Mouse (Mus musculus): ENCODE results near the gene Pnmt. TPM values are rescaled to one million over a fixed set of nuclear protein-coding genes. Genes with fewer than 3 reads are reported as not detected.
"Not testable (repeated sequence)": the region's sequence is repeated elsewhere in the genome, so short reads cannot be mapped to it uniquely, and the experiment has no call there.

Pnmt gene
- total RNA-seq, 2 experiments from 2014 or later = not detected

- DNase-seq (ENCODE audit: low spot score in 2 of 2); H3K4me3 ChIP-seq; H3K27ac ChIP-seq: not testable (repeated sequence)
- peak; percentile 53 for TF ChIP-seq CTCF (conservative IDR thresholded peaks at IDR 0.05)
Measured at GRCm38 (mm10) chr11:98382405-98382804, 3.8 kb upstream of the Pnmt start.

DNA sequence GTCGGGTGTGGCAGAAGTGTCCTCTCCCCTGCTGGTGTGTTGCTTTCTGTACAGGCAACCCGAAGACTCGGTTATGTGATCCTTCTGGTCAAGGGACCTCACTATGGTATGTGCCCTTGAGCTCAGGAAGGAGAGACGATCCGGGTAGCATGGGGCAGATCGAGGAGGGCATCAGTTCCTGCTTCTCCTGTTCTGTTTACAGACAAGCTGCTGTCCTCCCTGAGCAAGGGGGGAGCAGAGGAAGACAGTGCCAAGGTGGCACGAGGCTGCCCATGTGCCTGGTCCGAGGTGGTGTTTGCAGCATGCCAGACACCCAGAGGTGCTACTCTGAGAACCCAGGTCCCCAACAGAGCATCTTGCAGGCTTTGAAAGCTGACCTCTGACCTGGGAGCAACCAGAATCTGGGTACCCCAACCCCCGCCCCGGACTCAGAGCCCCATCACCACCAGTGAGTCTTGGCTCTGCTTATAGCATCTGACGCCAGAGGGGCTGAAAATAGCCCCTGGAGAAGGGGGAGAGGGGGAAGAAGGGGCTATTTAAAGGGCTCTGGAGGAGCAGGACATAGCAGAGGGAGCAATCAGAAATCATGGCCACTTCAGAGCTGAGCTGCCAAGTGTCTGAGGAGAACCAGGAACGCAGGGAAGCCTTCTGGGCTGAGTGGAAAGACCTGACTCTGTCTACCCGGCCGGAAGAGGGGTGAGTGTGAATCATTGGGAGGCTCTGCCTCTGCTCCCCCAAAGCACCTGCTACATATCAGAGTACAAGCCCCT is 2.8 kb upstream of the Pnmt start, which contains the start of gene Tcap:
Gene Tcap (plus strand): TSS at position 551 of the 770 bp plus-strand sequence.
- H3K4me3 ChIP-seq = no peak within 1 kb of the TSS
- TF ChIP-seq CTCF (conservative IDR thresholded peaks at IDR 0.05) = no peak
- DNase-seq (ENCODE audit: low spot score in 2 of 2) = no peak
- no peak within 1 kb of the TSS for H3K27ac ChIP-seq

- no peak for DNase-seq (ENCODE audit: low spot score in 2 of 2)
- Histone ChIP-seq H3K27ac (no peak overlapping the region), H3K4me3 (no peak overlapping the region)
- TF ChIP-seq CTCF (conservative IDR thresholded peaks at IDR 0.05) = no peak
Measured at GRCm38 (mm10) chr11:98384216-98384615, 2.0 kb upstream of the Pnmt start.

- no peak overlapping the region for H3K4me3 ChIP-seq
- no peak for DNase-seq (ENCODE audit: low spot score in 2 of 2)
- TF ChIP-seq CTCF (conservative IDR thresholded peaks at IDR 0.05) = no peak
- no peak overlapping the region for H3K27ac ChIP-seq
Measured at GRCm38 (mm10) chr11:98384721-98385637, 1.3 kb upstream of the Pnmt start.

- Histone ChIP-seq H3K27ac (no peak overlapping the region), H3K4me3 (no peak overlapping the region)
- no peak for TF ChIP-seq CTCF (conservative IDR thresholded peaks at IDR 0.05)
- no peak for DNase-seq (ENCODE audit: low spot score in 2 of 2)
Measured at GRCm38 (mm10) chr11:98386596-98386995, 346 bp downstream of the Pnmt start.

DNA sequence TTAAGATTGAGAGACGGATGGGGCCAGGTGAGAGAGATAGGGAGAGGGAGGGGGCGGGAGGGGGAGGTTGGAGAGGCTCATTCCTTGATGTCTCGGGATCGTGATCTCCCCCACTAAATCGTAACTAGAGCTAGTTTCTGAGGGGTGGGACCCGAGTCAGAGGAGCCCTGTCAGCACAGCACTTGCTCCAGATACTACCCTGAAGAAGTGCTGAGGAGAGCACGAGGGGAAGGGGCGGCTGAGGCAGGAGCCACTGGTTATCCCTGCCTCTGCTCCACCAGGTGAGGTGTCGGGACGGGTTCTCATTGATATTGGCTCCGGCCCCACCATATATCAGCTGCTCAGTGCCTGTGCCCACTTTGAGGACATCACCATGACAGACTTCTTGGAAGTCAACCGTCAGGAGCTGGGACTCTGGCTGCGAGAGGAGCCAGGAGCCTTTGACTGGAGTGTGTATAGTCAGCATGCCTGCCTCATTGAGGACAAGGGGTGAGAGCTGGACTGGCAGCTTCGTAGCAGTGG is 867 bp downstream of the Pnmt start:
- Histone ChIP-seq H3K27ac (no peak overlapping the region), H3K4me3 (no peak overlapping the region)
- no peak for TF ChIP-seq CTCF (conservative IDR thresholded peaks at IDR 0.05)
- no peak for DNase-seq (ENCODE audit: low spot score in 2 of 2)

DNA sequence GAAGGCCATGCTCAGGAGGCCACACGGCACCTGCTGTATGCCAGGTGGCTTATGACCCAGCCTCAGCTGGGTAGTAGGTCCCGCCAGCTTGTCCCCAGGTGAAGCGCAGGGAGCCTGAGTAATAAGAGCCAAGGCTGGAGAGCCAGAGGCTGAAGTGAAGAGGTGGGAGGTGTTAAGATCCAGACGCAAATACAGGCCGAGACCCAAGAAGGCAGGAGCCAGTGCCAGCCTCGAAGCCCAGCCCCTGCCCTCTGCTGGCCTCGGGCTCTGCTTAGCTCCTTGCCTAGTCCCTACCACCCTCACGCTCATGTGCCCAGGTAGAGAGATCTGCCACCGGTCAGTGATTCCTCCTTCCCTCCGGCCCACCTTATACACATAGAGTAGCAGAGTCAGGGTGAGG is 2.0 kb downstream of the Pnmt start:
- TF ChIP-seq CTCF (conservative IDR thresholded peaks at IDR 0.05) = no peak
- no peak overlapping the region for H3K27ac ChIP-seq
- DNase-seq (ENCODE audit: low spot score in 2 of 2) = no peak
- H3K4me3 ChIP-seq = no peak overlapping the region

- H3K4me3 ChIP-seq = no peak overlapping the region
- H3K27ac ChIP-seq = no peak overlapping the region
- DNase-seq (ENCODE audit: low spot score in 2 of 2) = peak; percentile 63 to 67
- TF ChIP-seq CTCF (conservative IDR thresholded peaks at IDR 0.05) = peak; percentile 82
Measured at GRCm38 (mm10) chr11:98389221-98389780, 3.1 kb downstream of the Pnmt start.

DNA sequence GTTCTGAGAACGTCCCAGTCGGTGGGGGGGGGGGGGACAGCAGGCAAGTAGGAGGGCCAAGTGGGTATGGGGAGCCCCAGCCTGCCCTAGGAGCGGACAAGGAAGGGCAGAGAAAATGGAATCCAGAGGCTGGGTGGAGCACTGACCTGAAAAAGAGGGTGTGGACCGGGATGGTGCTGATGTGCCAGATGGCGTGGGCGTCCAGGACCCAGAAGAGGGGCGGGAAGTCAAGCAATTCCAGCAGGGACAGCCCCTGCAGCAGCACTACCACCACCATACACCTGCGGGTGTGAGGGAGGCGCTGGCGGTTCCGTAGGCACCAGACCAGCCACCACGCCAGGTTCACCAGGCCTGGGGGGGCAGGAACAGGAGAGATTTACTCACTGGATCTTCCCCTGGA is 3.9 kb downstream of the Pnmt start:
- Histone ChIP-seq H3K27ac (no peak overlapping the region), H3K4me3 (no peak overlapping the region)
- no peak for DNase-seq (ENCODE audit: low spot score in 2 of 2)
- TF ChIP-seq CTCF (conservative IDR thresholded peaks at IDR 0.05) = no peak

DNA sequence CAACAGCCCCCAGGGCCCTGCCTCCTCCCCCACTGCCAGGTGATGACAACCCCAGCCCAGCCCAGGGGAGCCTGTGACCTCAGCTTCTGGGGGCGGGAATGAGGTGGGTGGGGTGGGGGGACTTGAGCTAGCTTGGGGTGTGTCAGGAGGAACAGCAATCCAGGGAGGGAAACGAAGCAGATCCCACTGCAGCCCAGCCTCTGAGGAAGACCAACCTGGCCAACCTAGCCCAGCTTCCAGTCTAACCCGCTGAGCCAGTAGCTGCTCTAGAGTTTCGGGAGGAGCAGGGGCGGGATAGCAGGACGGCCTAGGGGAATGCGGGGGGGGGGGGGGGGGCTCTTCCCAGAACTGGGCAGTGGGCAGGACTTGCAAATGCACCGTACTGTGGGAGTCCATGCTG is 5.8 kb downstream of the Pnmt start:
- no peak overlapping the region for H3K4me3 ChIP-seq
- DNase-seq (ENCODE audit: low spot score in 2 of 2) = no peak
- TF ChIP-seq CTCF (conservative IDR thresholded peaks at IDR 0.05) = no peak
- no peak overlapping the region for H3K27ac ChIP-seq

- Histone ChIP-seq H3K27ac (no peak overlapping the region), H3K4me3 (no peak overlapping the region)
- no peak for DNase-seq (ENCODE audit: low spot score in 2 of 2)
- no peak for TF ChIP-seq CTCF (conservative IDR thresholded peaks at IDR 0.05)
Measured at GRCm38 (mm10) chr11:98392645-98393044, 6.4 kb downstream of the Pnmt start.

GRCm38 (mm10) chr11:98393317-98393716 is 7.1 kb downstream of the Pnmt start:
- TF ChIP-seq CTCF (conservative IDR thresholded peaks at IDR 0.05) = no peak
- H3K27ac ChIP-seq = no peak overlapping the region
- H3K4me3 ChIP-seq = no peak overlapping the region
- DNase-seq (ENCODE audit: low spot score in 2 of 2) = no peak

GRCm38 (mm10) chr11:98394301-98394700 is 8.1 kb downstream of the Pnmt start:
- H3K4me3 ChIP-seq = no peak overlapping the region
- no peak for DNase-seq (ENCODE audit: low spot score in 2 of 2)
- H3K27ac ChIP-seq = no peak overlapping the region
- TF ChIP-seq CTCF (conservative IDR thresholded peaks at IDR 0.05) = no peak

All from layer of hippocampus, adult 2 months (tissue).